Mouse (Mus musculus) embryo, embryonic 11.5 days (tissue): Measurements from ENCODE around the gene Mip.
"Not testable (repeated sequence)": the region's sequence is repeated elsewhere in the genome, so short reads cannot be mapped to it uniquely, and the experiment has no call there.

ENCODE experiments used
- DNase-seq: peaks from one replicate; pipeline ENCODE4 v3.0.0-alpha.2; 2012; ENCODE audit warnings: low read depth, low spot score

Mip gene

GRCm38 (mm10) chr10:128225538-128225937 is at the start of gene Mip:
TSS of gene Mip (plus strand) at chr10:128225838.
- no peak for DNase-seq

- peak; percentile 81 for DNase-seq
Observed at GRCm38 (mm10) chr10:128175996-128176755, 49.5 kb upstream of the Mip start.

GRCm38 (mm10) chr10:128177316-128177715 is 48.3 kb upstream of the Mip start:
- no peak for DNase-seq

- no peak for DNase-seq
Observed at GRCm38 (mm10) chr10:128179989-128180388, 45.6 kb upstream of the Mip start, which contains the start of gene Rbms2. TSS of gene Rbms2 (minus strand) at chr10:128180297.

GRCm38 (mm10) chr10:128184296-128184695 is 41.3 kb upstream of the Mip start:
- DNase-seq = no peak

- DNase-seq = no peak
Observed at GRCm38 (mm10) chr10:128185277-128185940, 40.2 kb upstream of the Mip start.

GRCm38 (mm10) chr10:128185959-128186358 is 39.7 kb upstream of the Mip start:
- DNase-seq = peak; percentile 81

- no peak for DNase-seq
Observed at GRCm38 (mm10) chr10:128187181-128187605, 38.4 kb upstream of the Mip start.

GRCm38 (mm10) chr10:128188242-128188877 is 37.3 kb upstream of the Mip start:
- peak; percentile 67 for DNase-seq

GRCm38 (mm10) chr10:128191472-128191871 is 34.2 kb upstream of the Mip start:
- DNase-seq = no peak

GRCm38 (mm10) chr10:128192030-128192766 is 33.4 kb upstream of the Mip start:
- DNase-seq = not testable (repeated sequence)

GRCm38 (mm10) chr10:128193113-128193512 is 32.5 kb upstream of the Mip start:
- DNase-seq = no peak

- DNase-seq = peak; percentile 92
Observed at GRCm38 (mm10) chr10:128194024-128194550, 31.6 kb upstream of the Mip start, which contains the start of gene Gls2. TSS of gene Gls2 (plus strand) at chr10:128194457.

GRCm38 (mm10) chr10:128194551-128195461 is 30.8 kb upstream of the Mip start:
- peak; percentile 27 for DNase-seq

GRCm38 (mm10) chr10:128201856-128202255 is 23.8 kb upstream of the Mip start:
- no peak for DNase-seq

- no peak for DNase-seq
Observed at GRCm38 (mm10) chr10:128204941-128205340, 20.7 kb upstream of the Mip start.

GRCm38 (mm10) chr10:128208326-128208725 is 17.3 kb upstream of the Mip start:
- no peak for DNase-seq

GRCm38 (mm10) chr10:128209311-128210009 is 16.2 kb upstream of the Mip start:
- no peak for DNase-seq

- DNase-seq = no peak
Observed at GRCm38 (mm10) chr10:128210131-128210530, 15.5 kb upstream of the Mip start.

- DNase-seq = no peak
Observed at GRCm38 (mm10) chr10:128210954-128211353, 14.7 kb upstream of the Mip start.
